Mouse (Mus musculus): ENCODE measurements around the gene Fgf18. TPM values are rescaled to one million over a fixed set of nuclear protein-coding genes. Genes with fewer than 3 reads are reported as not detected.

The Fgf18 gene
- polyA plus RNA-seq, 1 experiment from 2014 or later: 5.2 TPM

- 32% methylated on average over 20 of the region's 20 CpGs for WGBS
- H3K27ac ChIP-seq (ENCODE audit: low read depth, low read length): no peak overlapping the region
- peak; percentile 78; the same call in 1 of the 2 replicates for ATAC-seq (ENCODE audit: low FRiP score)
Measured at GRCm38 (mm10) chr11:33176525-33177245, 29.5 kb upstream of the Fgf18 start.

GRCm38 (mm10) chr11:33175768-33176167, 28.6 kb upstream of the Fgf18 start:
- Histone ChIP-seq H3K9me3 (ENCODE audit: control insufficient read depth, low read length) (no peaks in the 10 kb centered on the region), H3K4me3 (ENCODE audit: low read depth, low read length) (no peak overlapping the region), H3K4me2 (no peak overlapping the region), H3K27ac (ENCODE audit: low read depth, low read length) (no peak overlapping the region), H3K9ac (ENCODE audit: low read length) (no peak overlapping the region), H3K4me1 (ENCODE audit: control insufficient read depth, insufficient read depth, low read length) (peaks cover 12% of the 10 kb centered on the region), H3K36me3 (ENCODE audit: control insufficient read depth, insufficient read depth, low read length) (no peaks in the 10 kb centered on the region), H3K27me3 (ENCODE audit: control insufficient read depth, insufficient read depth, low read length) (no peaks in the 10 kb centered on the region; the same call in 1 of the 2 replicates)
- ATAC-seq (ENCODE audit: low FRiP score) (no peak), DNase-seq (ENCODE audit: low spot score, missing footprints) (no peak)
- 73% methylated on average over 2 of the region's 3 CpGs for whole genome bisulfite sequencing

More at GRCm38 (mm10) chr11:33176525-33177245, 29.5 kb upstream of the Fgf18 start:
- Histone ChIP-seq H3K36me3 (ENCODE audit: control insufficient read depth, insufficient read depth, low read length) (no peaks in the 10 kb centered on the region), H3K9ac (ENCODE audit: low read length) (no peak overlapping the region), H3K9me3 (ENCODE audit: control insufficient read depth, low read length) (no peaks in the 10 kb centered on the region), H3K27me3 (ENCODE audit: control insufficient read depth, insufficient read depth, low read length) (no peaks in the 10 kb centered on the region; the same call in 1 of the 2 replicates), H3K4me2 (no peak overlapping the region), H3K4me1 (ENCODE audit: control insufficient read depth, insufficient read depth, low read length) (peaks cover 15% of the 10 kb centered on the region), H3K4me3 (ENCODE audit: low read depth, low read length) (no peak overlapping the region)
- DNase-seq (ENCODE audit: low spot score, missing footprints): peak; percentile 91

- WGBS: 16% methylated on average over 9 of the region's 9 CpGs
- DNase-seq (ENCODE audit: low spot score, missing footprints) (peak; percentile 96), ATAC-seq (ENCODE audit: low FRiP score) (no peak)
- H3K9me3 ChIP-seq (ENCODE audit: control insufficient read depth, low read length): no peaks in the 10 kb centered on the region
- H3K27me3 ChIP-seq (ENCODE audit: control insufficient read depth, insufficient read depth, low read length): no peaks in the 10 kb centered on the region
- no peaks in the 10 kb centered on the region for H3K36me3 ChIP-seq (ENCODE audit: control insufficient read depth, insufficient read depth, low read length)
- H3K9ac ChIP-seq (ENCODE audit: low read length): no peak overlapping the region
- H3K4me1 ChIP-seq (ENCODE audit: control insufficient read depth, insufficient read depth, low read length): no peaks in the 10 kb centered on the region
- H3K4me3 ChIP-seq (ENCODE audit: low read depth, low read length): no peak overlapping the region
- H3K27ac ChIP-seq (ENCODE audit: low read depth, low read length): no peak overlapping the region
- H3K4me2 ChIP-seq: no peak overlapping the region
Measured at GRCm38 (mm10) chr11:33170489-33170888, 23.3 kb upstream of the Fgf18 start.

GRCm38 (mm10) chr11:33162998-33163506, 15.9 kb upstream of the Fgf18 start, which contains the start of gene Npm1:
Gene Npm1, minus strand, starts transcription at chr11:33163206.
- peak within 1 kb of the TSS; percentile 97 for H3K9ac ChIP-seq (ENCODE audit: low read length)
- peak; percentile 97 for ATAC-seq (ENCODE audit: low FRiP score)
- H3K4me3 ChIP-seq (ENCODE audit: low read depth, low read length): peak within 1 kb of the TSS; percentile 99
- peak within 1 kb of the TSS; percentile 92 for H3K4me2 ChIP-seq
- peaks cover 3% of the 10 kb centered on the region; the same call in 1 of the 2 replicates for H3K36me3 ChIP-seq (ENCODE audit: control insufficient read depth, insufficient read depth, low read length)
- H3K4me1 ChIP-seq (ENCODE audit: control insufficient read depth, insufficient read depth, low read length): peaks cover 4% of the 10 kb centered on the region; the same call in 1 of the 2 replicates
- WGBS: 3% methylated on average over 49 of the region's 49 CpGs
- H3K27ac ChIP-seq (ENCODE audit: low read depth, low read length): peak within 1 kb of the TSS; percentile 93
- H3K27me3 ChIP-seq (ENCODE audit: control insufficient read depth, insufficient read depth, low read length): no peaks in the 10 kb centered on the region
- no peaks in the 10 kb centered on the region for H3K9me3 ChIP-seq (ENCODE audit: control insufficient read depth, low read length)
- peak; percentile 100 for DNase-seq (ENCODE audit: low spot score, missing footprints)

GRCm38 (mm10) chr11:33162211-33162997, 15.2 kb upstream of the Fgf18 start:
- ATAC-seq (ENCODE audit: low FRiP score) (peak; percentile 71), DNase-seq (ENCODE audit: low spot score, missing footprints) (peak; percentile 96)
- Histone ChIP-seq H3K27ac (ENCODE audit: low read depth, low read length) (peak overlapping the region; percentile 67), H3K4me3 (ENCODE audit: low read depth, low read length) (peak overlapping the region; percentile 99), H3K27me3 (ENCODE audit: control insufficient read depth, insufficient read depth, low read length) (no peaks in the 10 kb centered on the region), H3K4me2 (peak overlapping the region; percentile 92), H3K9ac (ENCODE audit: low read length) (peak overlapping the region; percentile 97), H3K36me3 (ENCODE audit: control insufficient read depth, insufficient read depth, low read length) (peaks cover 3% of the 10 kb centered on the region; the same call in 1 of the 2 replicates), H3K4me1 (ENCODE audit: control insufficient read depth, insufficient read depth, low read length) (peaks cover 4% of the 10 kb centered on the region; the same call in 1 of the 2 replicates), H3K9me3 (ENCODE audit: control insufficient read depth, low read length) (no peaks in the 10 kb centered on the region)
- 3% methylated on average over 53 of the region's 53 CpGs for WGBS

- peaks cover 10% of the 10 kb centered on the region for H3K36me3 ChIP-seq (ENCODE audit: control insufficient read depth, insufficient read depth, low read length)
- H3K4me1 ChIP-seq (ENCODE audit: control insufficient read depth, insufficient read depth, low read length): peaks cover 4% of the 10 kb centered on the region; the same call in 1 of the 2 replicates
- 89% methylated on average over 3 of the region's 3 CpGs for WGBS
- no peak overlapping the region for H3K4me2 ChIP-seq
- no peak for ATAC-seq (ENCODE audit: low FRiP score)
- H3K27ac ChIP-seq (ENCODE audit: low read depth, low read length): no peak overlapping the region
- DNase-seq (ENCODE audit: low spot score, missing footprints): no peak
- no peaks in the 10 kb centered on the region for H3K27me3 ChIP-seq (ENCODE audit: control insufficient read depth, insufficient read depth, low read length)
- no peak overlapping the region for H3K9ac ChIP-seq (ENCODE audit: low read length)
- H3K4me3 ChIP-seq (ENCODE audit: low read depth, low read length): no peak overlapping the region
- H3K9me3 ChIP-seq (ENCODE audit: control insufficient read depth, low read length): no peaks in the 10 kb centered on the region
Measured at GRCm38 (mm10) chr11:33159741-33160140, 12.5 kb upstream of the Fgf18 start.

GRCm38 (mm10) chr11:33157453-33158196, 10.4 kb upstream of the Fgf18 start:
- H3K9me3 ChIP-seq (ENCODE audit: control insufficient read depth, low read length): no peaks in the 10 kb centered on the region
- WGBS: 86% methylated on average over 2 of the region's 2 CpGs
- no peak overlapping the region for H3K27ac ChIP-seq (ENCODE audit: low read depth, low read length)
- DNase-seq (ENCODE audit: low spot score, missing footprints) (no peak), ATAC-seq (ENCODE audit: low FRiP score) (no peak)
- H3K4me3 ChIP-seq (ENCODE audit: low read depth, low read length): no peak overlapping the region
- no peak overlapping the region for H3K4me2 ChIP-seq
- no peaks in the 10 kb centered on the region for H3K27me3 ChIP-seq (ENCODE audit: control insufficient read depth, insufficient read depth, low read length)
- peaks cover 14% of the 10 kb centered on the region for H3K36me3 ChIP-seq (ENCODE audit: control insufficient read depth, insufficient read depth, low read length)
- H3K4me1 ChIP-seq (ENCODE audit: control insufficient read depth, insufficient read depth, low read length): peaks cover 4% of the 10 kb centered on the region; the same call in 1 of the 2 replicates
- no peak overlapping the region for H3K9ac ChIP-seq (ENCODE audit: low read length)

GRCm38 (mm10) chr11:33156436-33157015, 9.3 kb upstream of the Fgf18 start:
- Histone ChIP-seq H3K9ac (ENCODE audit: low read length) (no peak overlapping the region), H3K4me2 (no peak overlapping the region), H3K36me3 (ENCODE audit: control insufficient read depth, insufficient read depth, low read length) (peaks cover 15% of the 10 kb centered on the region), H3K27me3 (ENCODE audit: control insufficient read depth, insufficient read depth, low read length) (no peaks in the 10 kb centered on the region), H3K9me3 (ENCODE audit: control insufficient read depth, low read length) (no peaks in the 10 kb centered on the region), H3K27ac (ENCODE audit: low read depth, low read length) (no peak overlapping the region), H3K4me3 (ENCODE audit: low read depth, low read length) (no peak overlapping the region), H3K4me1 (ENCODE audit: control insufficient read depth, insufficient read depth, low read length) (peaks cover 4% of the 10 kb centered on the region; the same call in 1 of the 2 replicates)
- ATAC-seq (ENCODE audit: low FRiP score): no peak
- DNase-seq (ENCODE audit: low spot score, missing footprints): no peak
- 92% methylated on average over 4 of the region's 4 CpGs for WGBS
